Comparison of ENCODE assay signal across 28 mouse cellular contexts in the genomic region with DNA sequence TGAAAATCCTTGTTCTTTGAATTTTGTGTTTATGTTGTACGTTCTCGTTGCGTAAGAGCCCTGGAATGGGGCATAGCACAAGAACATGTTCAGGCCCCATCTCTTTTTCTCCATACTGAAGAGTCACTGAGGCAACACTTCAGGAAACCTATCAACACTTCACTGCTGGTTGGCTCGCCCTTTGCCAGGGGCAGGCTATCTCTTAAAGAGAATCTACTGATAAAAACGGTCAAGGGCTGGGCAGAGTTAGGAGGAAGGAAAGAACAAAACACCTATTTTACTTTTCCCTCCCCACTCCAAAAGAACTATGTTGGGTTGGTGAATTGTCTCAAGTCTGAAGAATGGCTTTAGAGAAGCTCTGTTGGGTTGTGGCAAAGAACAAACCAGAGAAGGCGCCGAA.
"Had no signal": no experiment of that assay in that cellular context is flagged by ENCODE, and none has a peak within 500 bp of the region (broad histone marks: within the 10 kb centered on the region; RNA-seq: fewer than 3 reads in every experiment).

No protein-coding gene starts in this region.

- DNase-seq: gastrocnemius, adult 2 months; gastrocnemius, postnatal 10 days; gastrocnemius, postnatal 25 days; heart, adult 2 months; heart, postnatal 14 days; heart, postnatal 36 days; kidney, adult 11 months; kidney, adult 2 months; kidney, adult 9 months; kidney, postnatal 14 days; kidney, postnatal 36 days; layer of hippocampus, adult 9-11 months; layer of hippocampus, postnatal 36 days; left cerebral cortex, postnatal 4 days; liver, embryonic 13.5 days; lung, adult 18-20 months had no signal

- H3K9ac ChIP-seq: heart, embryonic 13.5 days; heart, embryonic 15.5 days; hindbrain, embryonic 13.5 days; hindbrain, embryonic 15.5 days; kidney, embryonic 15.5 days; limb, embryonic 13.5 days; limb, embryonic 15.5 days; liver, embryonic 13.5 days; liver, embryonic 15.5 days had no signal

- H3K9me3 ChIP-seq: heart, embryonic 13.5 days; heart, embryonic 15.5 days; hindbrain, embryonic 13.5 days; hindbrain, embryonic 15.5 days; kidney, embryonic 15.5 days; limb, embryonic 15.5 days; liver, embryonic 13.5 days; liver, embryonic 15.5 days had no signal

- H3K36me3 ChIP-seq: heart, embryonic 15.5 days; hindbrain, embryonic 13.5 days; hindbrain, embryonic 15.5 days; limb, embryonic 13.5 days; liver, embryonic 15.5 days had no signal

- H3K27ac ChIP-seq: gastrocnemius, adult 2 months; heart, adult 2 months; heart, embryonic 13.5 days; heart, embryonic 15.5 days; hindbrain, embryonic 13.5 days; hindbrain, embryonic 15.5 days; hindbrain, postnatal 0 days; kidney, embryonic 15.5 days; kidney, postnatal 0 days; limb, embryonic 13.5 days; limb, embryonic 15.5 days; liver, embryonic 13.5 days; liver, embryonic 15.5 days had no signal

- H3K4me2 ChIP-seq: heart, embryonic 11.5 days; heart, embryonic 13.5 days; heart, embryonic 15.5 days; hindbrain, embryonic 13.5 days; hindbrain, embryonic 15.5 days; kidney, embryonic 15.5 days; limb, embryonic 13.5 days; limb, embryonic 15.5 days; liver, embryonic 13.5 days; liver, embryonic 15.5 days had no signal

- ATAC-seq: hindbrain, postnatal 0 days; intestine, embryonic 16.5 days had no signal

- H3K4me3 ChIP-seq: gastrocnemius, adult 2 months; heart, adult 2 months; heart, embryonic 13.5 days; heart, embryonic 15.5 days; hindbrain, embryonic 13.5 days; hindbrain, embryonic 15.5 days; kidney, embryonic 15.5 days; limb, embryonic 13.5 days; limb, embryonic 15.5 days; liver, embryonic 13.5 days; liver, embryonic 15.5 days had no signal

- H3K27me3 ChIP-seq: heart, embryonic 13.5 days; heart, embryonic 15.5 days; hindbrain, embryonic 13.5 days; hindbrain, embryonic 15.5 days; kidney, embryonic 15.5 days; limb, embryonic 13.5 days; limb, embryonic 15.5 days; liver, embryonic 13.5 days; liver, embryonic 15.5 days had no signal

- H3K4me1 ChIP-seq: hindbrain, embryonic 13.5 days; hindbrain, embryonic 15.5 days; kidney, embryonic 15.5 days; limb, embryonic 13.5 days; limb, embryonic 15.5 days had no signal
